Mouse (Mus musculus) cerebellum, postnatal 14 days (tissue): ENCODE measurements around the gene Wnt3.
A peak's percentile ranks its signal among the peaks of the same experiment; 100 is the strongest.
"Not testable (repeated sequence)": the region's sequence is repeated elsewhere in the genome, so short reads cannot be mapped to it uniquely, and the experiment has no call there.

ENCODE experiments used
- DNase-seq, 2 experiments: peaks; one replicate each; pipeline ENCODE4 v3.0.0; 2021; ENCODE audit warnings: mixed read lengths in 2 of 2

Gene Wnt3

GRCm38 (mm10) chr11:103773387-103774227 is at the start of gene Wnt3:
Gene Wnt3 (plus strand): TSS chr11:103774150.
- DNase-seq = peak; percentile 37 to 50

DNA sequence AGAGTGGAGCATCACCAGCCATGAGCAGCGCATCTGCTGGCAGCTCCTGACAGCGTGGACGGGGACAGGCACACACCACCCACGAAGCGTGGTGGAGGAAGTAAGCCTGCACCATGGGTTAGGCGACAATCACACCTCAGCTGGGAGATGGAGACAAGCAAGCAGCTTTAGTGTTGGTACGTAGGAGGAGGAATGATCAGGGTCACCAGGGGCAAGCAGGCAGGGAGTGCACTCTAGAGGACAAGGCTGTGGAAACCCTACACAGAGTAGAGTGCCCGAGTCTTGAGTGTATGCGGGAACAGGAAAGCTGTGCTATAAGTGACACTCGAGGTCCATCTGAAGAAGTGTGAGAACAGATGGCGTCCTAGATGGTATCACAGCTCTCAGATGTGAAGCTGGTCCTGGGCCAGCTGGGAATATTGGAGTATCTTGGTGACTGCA is 49.6 kb upstream of the Wnt3 start:
- DNase-seq = peak; percentile 39 to 42

- no peak for DNase-seq
These were observed 44.5 kb upstream of the Wnt3 start for GRCm38 (mm10) chr11:103729282-103729985.

DNA sequence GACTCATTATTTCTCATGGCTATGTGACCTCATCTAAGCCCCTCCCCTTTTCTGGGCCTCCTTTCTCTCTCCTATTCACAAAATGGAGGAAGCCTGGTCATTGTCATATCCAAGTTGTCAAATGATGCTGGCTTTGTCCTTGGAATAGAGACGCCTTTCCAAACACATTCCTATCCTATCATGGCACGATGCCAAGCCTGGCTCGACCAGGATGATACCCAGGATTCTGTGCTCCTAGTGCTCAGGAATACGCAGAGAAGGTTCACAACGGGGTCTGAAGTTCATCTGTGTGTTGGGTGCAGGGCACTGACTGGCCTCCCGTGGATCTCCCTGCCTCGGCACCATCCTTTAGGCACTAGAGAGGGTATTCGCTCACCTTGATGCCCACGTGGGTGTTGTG is 42.4 kb upstream of the Wnt3 start:
- DNase-seq = peak in 1 of 2 experiments; percentile 58

DNA sequence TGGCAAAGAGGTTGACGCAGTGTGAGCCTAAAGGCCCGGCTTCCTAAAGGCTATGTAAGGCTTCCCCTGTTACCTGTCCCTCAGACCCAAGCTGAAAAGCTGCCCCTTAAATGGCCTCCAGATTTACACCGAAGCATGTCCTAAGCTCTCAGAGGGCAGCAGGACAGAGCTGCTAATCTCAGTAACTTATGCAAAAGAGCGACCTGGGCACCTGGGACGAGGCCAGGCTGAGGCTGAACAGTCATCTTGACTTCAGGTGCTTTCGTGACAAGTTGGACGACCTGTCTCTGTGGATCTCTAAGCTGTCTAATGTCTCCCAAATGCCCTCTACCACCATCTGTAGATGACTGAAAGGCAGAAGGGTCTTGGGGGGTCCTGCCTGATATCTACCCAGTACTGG is 41.6 kb upstream of the Wnt3 start:
- no peak for DNase-seq

- no peak for DNase-seq
These were observed 40.9 kb upstream of the Wnt3 start for GRCm38 (mm10) chr11:103733069-103733468.

DNA sequence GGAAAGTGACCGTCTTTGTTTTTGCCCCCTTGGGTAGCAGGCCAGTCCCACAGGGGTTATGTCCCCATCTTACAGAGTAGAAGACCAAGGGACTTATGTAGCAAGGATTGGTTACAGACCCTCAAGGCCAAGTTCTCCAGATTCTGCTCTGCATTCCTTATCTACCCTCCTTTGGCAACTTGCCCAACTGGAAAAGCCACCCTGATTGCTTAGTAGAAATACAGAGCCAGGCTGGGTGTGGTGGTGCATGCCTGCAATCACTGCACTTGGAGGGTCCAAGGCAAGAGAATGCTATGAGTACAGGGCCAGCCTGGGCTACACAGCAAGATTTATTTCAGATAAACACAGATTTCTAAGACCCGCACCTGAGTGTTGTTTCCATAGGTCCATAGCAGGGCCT is 40.0 kb upstream of the Wnt3 start:
- peak in 1 of 2 experiments; percentile 41 for DNase-seq

GRCm38 (mm10) chr11:103734411-103735045 is 39.4 kb upstream of the Wnt3 start:
- DNase-seq = peak in 1 of 2 experiments; percentile 45

GRCm38 (mm10) chr11:103735046-103735781 is 38.7 kb upstream of the Wnt3 start:
- peak; percentile 60 to 67 for DNase-seq

DNA sequence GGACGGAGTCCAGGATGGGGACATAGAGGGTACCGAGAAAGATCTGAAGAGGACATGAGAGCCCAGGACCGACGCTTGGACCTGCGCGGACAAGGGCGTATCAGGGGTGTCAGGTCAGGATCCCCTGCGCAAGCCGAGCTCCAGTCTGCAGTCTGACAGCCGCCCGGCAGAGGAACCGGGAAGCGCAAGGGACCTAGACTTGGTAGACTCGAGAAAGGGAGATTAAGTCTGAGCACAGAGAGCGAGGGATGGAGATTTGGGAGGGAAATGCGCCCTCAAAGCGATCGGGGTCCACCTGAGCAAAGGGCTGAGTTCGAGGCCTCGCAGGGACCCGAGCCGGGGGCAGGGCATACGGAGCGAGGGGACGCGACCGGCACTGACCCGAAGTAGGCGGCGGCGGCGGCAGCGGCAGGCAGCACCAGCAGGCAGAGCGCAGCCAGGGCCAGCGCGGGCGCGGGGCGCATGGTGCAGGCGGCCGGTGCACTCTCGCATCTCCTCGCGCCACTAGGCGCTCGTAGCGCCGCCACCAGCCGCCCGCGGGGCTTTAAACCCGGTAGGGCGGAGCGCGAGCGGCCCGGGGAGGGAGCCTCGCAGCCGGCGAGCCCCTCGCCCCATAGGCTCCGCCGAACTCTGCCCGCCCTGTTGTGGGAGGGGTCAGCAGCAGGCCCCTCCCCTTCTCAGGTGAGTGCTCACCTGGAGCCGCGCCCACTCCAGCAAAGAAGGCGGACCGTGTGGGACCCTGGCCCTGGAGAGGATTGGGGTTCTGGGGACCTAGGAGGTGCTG is 24.5 kb upstream of the Wnt3 start, which contains the start of gene Wnt9b:
Gene Wnt9b, minus strand, starts transcription at position 516 of the 784 bp plus-strand sequence.
- DNase-seq = peak; percentile 46 to 48

DNA sequence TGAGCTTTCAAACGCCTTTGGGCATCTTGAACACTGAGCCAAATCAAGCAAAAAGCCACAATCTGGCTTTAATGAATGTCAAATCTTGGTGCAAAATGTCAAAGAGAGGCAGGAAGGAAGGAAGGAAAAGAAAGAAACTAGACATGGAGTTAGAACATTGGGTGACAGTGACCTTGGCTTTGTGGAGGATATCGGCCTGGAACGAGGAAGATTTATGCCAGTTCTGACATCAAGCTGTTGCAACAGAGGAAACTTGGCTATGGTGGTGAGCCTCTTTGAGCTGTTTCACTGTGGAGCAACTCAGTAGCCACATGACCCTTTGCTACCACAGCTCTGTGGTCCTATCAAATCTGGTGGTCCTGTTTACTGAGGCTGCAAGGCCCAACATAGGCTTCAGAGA is 23.3 kb upstream of the Wnt3 start:
- no peak for DNase-seq

GRCm38 (mm10) chr11:103758054-103758453 is 15.9 kb upstream of the Wnt3 start:
- DNase-seq = peak in 1 of 2 experiments; percentile 62

- peak; percentile 83 to 93 for DNase-seq
These were observed 15.2 kb upstream of the Wnt3 start for GRCm38 (mm10) chr11:103758706-103759105.

DNA sequence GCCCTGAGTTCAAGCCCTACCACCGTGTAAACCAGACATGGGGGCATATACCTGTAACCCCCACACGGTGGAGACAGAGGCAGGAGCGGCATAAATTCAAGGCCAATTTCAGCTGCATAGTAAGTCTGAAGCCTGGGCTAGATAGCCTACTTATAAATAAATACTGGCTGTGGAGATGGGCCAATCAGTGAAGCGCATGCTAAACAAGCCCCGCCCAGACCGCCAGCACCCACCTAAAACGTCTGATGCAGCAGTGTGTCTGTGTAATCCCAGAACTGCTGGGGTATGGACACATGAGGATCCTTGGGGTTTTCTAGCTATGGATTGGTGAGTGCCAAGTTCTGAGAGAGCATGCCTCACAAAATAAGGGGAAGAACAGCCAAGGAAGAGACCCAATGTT is 13.8 kb upstream of the Wnt3 start:
- DNase-seq = no peak

GRCm38 (mm10) chr11:103760891-103761290 is 13.1 kb upstream of the Wnt3 start:
- not testable (repeated sequence) for DNase-seq

GRCm38 (mm10) chr11:103763410-103764163 is 10.4 kb upstream of the Wnt3 start:
- peak; percentile 73 to 75 for DNase-seq

GRCm38 (mm10) chr11:103764601-103765000 is 9.3 kb upstream of the Wnt3 start:
- no peak for DNase-seq

GRCm38 (mm10) chr11:103765556-103766011 is 8.4 kb upstream of the Wnt3 start:
- no peak for DNase-seq

GRCm38 (mm10) chr11:103771160-103771817 is 2.7 kb upstream of the Wnt3 start:
- DNase-seq = no peak
